ENCODE assay signal across 14 mouse cellular contexts in genomic region chr3:54591160-54591559, GRCm38 (mm10).
DNase-seq lines count a peak whose midpoint lies in the region; ATAC-seq and TF ChIP-seq lines count a peak whose summit lies in the region.
"Had no signal": no experiment of that assay in that cellular context is flagged by ENCODE, and none has a peak within 500 bp of the region (broad histone marks: within the 10 kb centered on the region; RNA-seq: fewer than 3 reads in every experiment).

No protein-coding gene starts in this region.

- TF ChIP-seq CTCF in left cerebral cortex, adult 2 months (IDR thresholded peaks at IDR 0.05): peak; percentile 46

- intact Hi-C loops in left cerebral cortex, adult 2 months (cut with DNase I): no loop called here

- peak; percentile 63 for DNase-seq in CD4-positive, CD25-positive, alpha-beta regulatory T cell, adult 2 months (ENCODE audit: low read depth, low spot score)
- no peak for DNase-seq in left cerebral cortex, adult 2 months (ENCODE audit: extremely low spot score in 1 of 2, low spot score in 2 of 2)
- DNase-seq in left cerebral cortex, adult 18-20 months (ENCODE audit: low spot score in 2 of 2): no peak
- peak; percentile 39 for DNase-seq in A20 (ENCODE audit: low read depth, low spot score)
- DNase-seq in adipocyte (ENCODE audit: low spot score): peak; percentile 17
- no peak for DNase-seq in yolk sac, embryonic 10.5 days (ENCODE audit: low spot score)
- DNase-seq in urinary bladder, adult 18-20 months (ENCODE audit: low spot score in 2 of 2): no peak
- DNase-seq: cerebellum, postnatal 25 days; heart, postnatal 36 days; kidney, adult 9 months; lung, postnatal 14 days had no signal

- ATAC-seq in CD4-positive, CD25-positive, alpha-beta regulatory T cell, adult 4 months: no peak

- no peak overlapping the region for H3K27ac ChIP-seq in left cerebral cortex, adult 2 months
- H3K27ac ChIP-seq: embryonic facial prominence, embryonic 15.5 days; limb, embryonic 12.5 days had no signal

- no peak overlapping the region for H3K4me3 ChIP-seq in left cerebral cortex, adult 2 months
- H3K4me3 ChIP-seq: embryonic facial prominence, embryonic 15.5 days; limb, embryonic 12.5 days had no signal

Comparison
In these comparisons a context has a peak if more than half of its experiments do, and no peak if none do; other contexts are left out.
1. DNase-seq: peak in CD4-positive, CD25-positive, alpha-beta regulatory T cell, adult 2 months (single experiment), A20 (single experiment) and adipocyte (single experiment); none in left cerebral cortex, adult 2 months (0 of 2), left cerebral cortex, adult 18-20 months (0 of 2), yolk sac, embryonic 10.5 days (single experiment) and urinary bladder, adult 18-20 months (0 of 2).